Comparison of ENCODE assay signal across 8 mouse cellular contexts in genomic region chr15:97667437-97667836, GRCm38 (mm10). TPM values are rescaled to one million over a fixed set of nuclear protein-coding genes. Genes with fewer than 3 reads are reported as not detected.
A peak's percentile ranks its signal among the peaks of the same experiment; 100 is the strongest.
DNase-seq lines count a peak whose midpoint lies in the region; ATAC-seq and TF ChIP-seq lines count a peak whose summit lies in the region.
"Had no signal": no experiment of that assay in that cellular context is flagged by ENCODE, and none has a peak within 500 bp of the region (broad histone marks: within the 10 kb centered on the region; RNA-seq: fewer than 3 reads in every experiment).

No protein-coding gene starts in this region.

- 30% methylated on average over 7 of the region's 7 CpGs for WGBS in hindbrain, embryonic 13.5 days
- 24% methylated on average over 7 of the region's 7 CpGs for WGBS in midbrain, embryonic 13.5 days
- WGBS in spleen, adult 2 months = 22% methylated on average over 7 of the region's 7 CpGs

- H3K27me3 ChIP-seq in G1E (ENCODE audit: insufficient read depth, low read length) = peaks cover 2% of the 10 kb centered on the region; the same call in 1 of the 2 replicates
- H3K27me3 ChIP-seq in hindbrain, embryonic 13.5 days = no peaks in the 10 kb centered on the region
- no peaks in the 10 kb centered on the region for H3K27me3 ChIP-seq in midbrain, embryonic 13.5 days
- H3K27me3 ChIP-seq in spleen, adult 2 months (ENCODE audit: control insufficient read depth, insufficient read depth, low read length) = no peaks in the 10 kb centered on the region

- H3K4me3 ChIP-seq in G1E (ENCODE audit: low read depth, low read length) = no peak overlapping the region
- no peak overlapping the region for H3K4me3 ChIP-seq in hindbrain, embryonic 13.5 days
- H3K4me3 ChIP-seq in midbrain, embryonic 13.5 days (replicated peaks) = no peak overlapping the region
- no peak overlapping the region; the same call in 1 of the 2 replicates for H3K4me3 ChIP-seq in spleen, adult 2 months (ENCODE audit: extremely low read depth, insufficient read depth, insufficient read length)

- H3K27ac ChIP-seq in hindbrain, embryonic 13.5 days = no peak overlapping the region
- peak overlapping the region; percentile 37 for H3K27ac ChIP-seq in midbrain, embryonic 13.5 days
- no peak overlapping the region for H3K27ac ChIP-seq in spleen, adult 2 months (ENCODE audit: insufficient read depth, low read length)
- H3K27ac ChIP-seq: macrophage had no signal

- DNase-seq in G1E (ENCODE audit: low spot score) = peak; percentile 59
- DNase-seq in adrenal gland, adult 8-10 months = peak; percentile 36
- peak; percentile 74 for DNase-seq in embryo, embryonic 9.5 days (ENCODE audit: extremely low spot score)
- peak; percentile 46 to 50 for DNase-seq in left cerebral cortex, postnatal 36 days (ENCODE audit: low spot score in 2 of 2)
- peak; percentile 45 to 50 for DNase-seq in spleen, adult 2 months (ENCODE audit: low read depth in 1 of 2, low spot score in 2 of 2)

- intact Hi-C loops in left cerebral cortex, postnatal 36 days (cut with DNase I) = loop anchor here (10.0 kb wide), 1 partner anchor 353 kb away; no protein-coding TSS in a partner anchor

- H3K4me1 ChIP-seq in G1E (ENCODE audit: insufficient read depth, low read depth, low read length) = peaks cover 21% of the 10 kb centered on the region
- peaks cover 9% of the 10 kb centered on the region for H3K4me1 ChIP-seq in hindbrain, embryonic 13.5 days (replicated peaks)
- peaks cover 13% of the 10 kb centered on the region for H3K4me1 ChIP-seq in midbrain, embryonic 13.5 days (replicated peaks)
- H3K4me1 ChIP-seq in spleen, adult 2 months (ENCODE audit: control insufficient read depth, insufficient read depth, insufficient read length) = no peaks in the 10 kb centered on the region

- peak overlapping the region; percentile 11; the same call in 1 of the 2 replicates for H3K4me2 ChIP-seq in hindbrain, embryonic 13.5 days
- no peak overlapping the region; the same call in 1 of the 2 replicates for H3K4me2 ChIP-seq in midbrain, embryonic 13.5 days (replicated peaks)

- peaks cover 7% of the 10 kb centered on the region for H3K36me3 ChIP-seq in G1E (replicated peaks)
- 0 out of 2 replicates have a peak, but pooled peaks cover 8% of the 10 kb centered on the region for H3K36me3 ChIP-seq in hindbrain, embryonic 13.5 days
- H3K36me3 ChIP-seq in midbrain, embryonic 13.5 days = no peaks in the 10 kb centered on the region
- no peaks in the 10 kb centered on the region for H3K36me3 ChIP-seq in spleen, adult 2 months (ENCODE audit: control insufficient read depth, insufficient read depth, low read length)

- TF ChIP-seq POLR2A in spleen, adult 2 months (IDR thresholded peaks at IDR 0.05; ENCODE audit: low read depth, low read length) = no peak

- H3K9me3 ChIP-seq in G1E (replicated peaks) = no peaks in the 10 kb centered on the region
- H3K9me3 ChIP-seq in hindbrain, embryonic 13.5 days = no peaks in the 10 kb centered on the region
- no peaks in the 10 kb centered on the region for H3K9me3 ChIP-seq in midbrain, embryonic 13.5 days

- TF ChIP-seq CTCF in G1E (IDR thresholded peaks at IDR 0.05; ENCODE audit: low read depth, low read length) = peak; percentile 61
- TF ChIP-seq CTCF in spleen, adult 2 months (IDR thresholded peaks at IDR 0.05; ENCODE audit: extremely low read depth, insufficient read depth, insufficient read length, insufficient replicate concordance) = peak; percentile 70; the same call in 1 of the 2 replicates

- H3K9ac ChIP-seq in hindbrain, embryonic 13.5 days = no peak overlapping the region
- no peak overlapping the region for H3K9ac ChIP-seq in midbrain, embryonic 13.5 days (replicated peaks)

- ATAC-seq in G1E (ENCODE audit: extremely low read depth, insufficient number of reproducible peaks, low FRiP score, poor library complexity, severe bottlenecking) = no peak
- ATAC-seq in hindbrain, embryonic 13.5 days (ENCODE audit: low FRiP score) = no peak
- ATAC-seq in midbrain, embryonic 13.5 days = no peak

RNA-seq across cellular contexts. Expression of gene Rpap3, which starts 38.2 kb away (rescaled TPM):
- 14.6 and 19.8 TPM in 2 replicates for total RNA-seq in G1E (2014; fragmentation: Nextera tagmentation)
- 31.2 and 37.8 TPM in 2 replicates for total RNA-seq in G1E (2017)
- polyA plus RNA-seq in G1E (2012) = 17.8 and 21.6 TPM in 2 replicates
- 10 to 100 TPM; 17.9 to 29.7 (median 26.3) TPM for total RNA-seq in adrenal gland, adult 8-10 months (2022)
- 35.6 TPM in 2 replicates for polyA plus RNA-seq in hindbrain, embryonic 13.5 days (2015; fragmentation: Nextera tagmentation; extraction: Ambion mirVana)
- 10 to 100 TPM; 27.1 to 28.2 TPM for total RNA-seq in left cerebral cortex, postnatal 36 days (2021)
- 32.8 and 37.0 TPM in 2 replicates for polyA plus RNA-seq in midbrain, embryonic 13.5 days (2015; fragmentation: Nextera tagmentation; extraction: Ambion mirVana)
- polyA plus RNA-seq in spleen, adult 2 months (2012; rRNA removed) = 2.0 and 2.1 TPM in 2 replicates
